Mouse (Mus musculus) frontal cortex, postnatal 36 days (tissue): ENCODE data around the gene Lix1.

Experiments used
- DNase-seq, 2 experiments: peaks; one replicate each; pipeline ENCODE4 v3.0.0; 2022; ENCODE audit warnings: low spot score in 2 of 2

The Lix1 gene

GRCm38 (mm10) chr17:17402222-17403004 lies at the start of gene Lix1:
Gene Lix1 (plus strand): TSS chr17:17402672.
- peak; percentile 71 to 88 for DNase-seq

- no peak for DNase-seq
Observed at GRCm38 (mm10) chr17:17373550-17373917, 28.9 kb upstream of the Lix1 start.

GRCm38 (mm10) chr17:17373918-17374910 lies 28.3 kb upstream of the Lix1 start, which contains the start of gene Riok2:
Gene Riok2 (plus strand): TSS chr17:17374309.
- DNase-seq = peak; percentile 84 to 96

- DNase-seq = no peak
Observed at GRCm38 (mm10) chr17:17375581-17375980, 26.9 kb upstream of the Lix1 start.

- DNase-seq = no peak
Observed at GRCm38 (mm10) chr17:17383703-17384102, 18.8 kb upstream of the Lix1 start.

GRCm38 (mm10) chr17:17384502-17384901 lies 18.0 kb upstream of the Lix1 start:
- no peak for DNase-seq

GRCm38 (mm10) chr17:17386117-17386516 lies 16.4 kb upstream of the Lix1 start:
- no peak for DNase-seq

- no peak for DNase-seq
Observed at GRCm38 (mm10) chr17:17391823-17392222, 10.6 kb upstream of the Lix1 start.

GRCm38 (mm10) chr17:17392863-17393262 lies 9.6 kb upstream of the Lix1 start:
- no peak for DNase-seq

GRCm38 (mm10) chr17:17393300-17393699 lies 9.2 kb upstream of the Lix1 start:
- DNase-seq = no peak

- DNase-seq = peak; percentile 86 to 91
Observed at GRCm38 (mm10) chr17:17394336-17394735, 8.1 kb upstream of the Lix1 start.

- no peak for DNase-seq
Observed at GRCm38 (mm10) chr17:17396869-17397268, 5.6 kb upstream of the Lix1 start.

- DNase-seq = no peak
Observed at GRCm38 (mm10) chr17:17398664-17399063, 3.8 kb upstream of the Lix1 start.

- DNase-seq = peak in 1 of 2 experiments; percentile 29
Observed at GRCm38 (mm10) chr17:17403038-17403437, 566 bp downstream of the Lix1 start.

GRCm38 (mm10) chr17:17403578-17404112 lies 1.2 kb downstream of the Lix1 start:
- DNase-seq = no peak

- DNase-seq = peak; percentile 39 to 51
Observed at GRCm38 (mm10) chr17:17404811-17405544, 2.5 kb downstream of the Lix1 start.

GRCm38 (mm10) chr17:17405606-17406005 lies 3.1 kb downstream of the Lix1 start:
- DNase-seq = no peak

GRCm38 (mm10) chr17:17408137-17408536 lies 5.7 kb downstream of the Lix1 start:
- DNase-seq = no peak

GRCm38 (mm10) chr17:17408720-17409478 lies 6.4 kb downstream of the Lix1 start:
- no peak for DNase-seq

- DNase-seq = peak in 1 of 2 experiments; percentile 33
Observed at GRCm38 (mm10) chr17:17409601-17410000, 7.1 kb downstream of the Lix1 start.

- no peak for DNase-seq
Observed at GRCm38 (mm10) chr17:17411443-17411842, 9.0 kb downstream of the Lix1 start.
